17 mouse cellular contexts compared by ENCODE assay signal in genomic region chr2:9757770-9758420, GRCm38 (mm10).
A peak's percentile ranks its signal among the peaks of the same experiment; 100 is the strongest.
DNase-seq lines count a peak whose midpoint lies in the region; ATAC-seq and TF ChIP-seq lines count a peak whose summit lies in the region.
"Had no signal": no experiment of that assay in that cellular context is flagged by ENCODE, and none has a peak within 500 bp of the region (broad histone marks: within the 10 kb centered on the region; RNA-seq: fewer than 3 reads in every experiment).

No protein-coding gene starts in this region.

- H3K79me3 ChIP-seq in C2C12 (ENCODE audit: low read depth), result no peaks in the 10 kb centered on the region

- H3K79me2 ChIP-seq in C2C12 (ENCODE audit: control insufficient read depth, insufficient read depth), result no peaks in the 10 kb centered on the region

- 69% methylated on average over 5 of the region's 5 CpGs for WGBS in hindbrain, postnatal 0 days
- 87% methylated on average over 5 of the region's 5 CpGs for WGBS in hindbrain, embryonic 10.5 days
- WGBS in kidney, adult 2 months, result 61% methylated on average over 5 of the region's 5 CpGs

- no peak for TF ChIP-seq POLR2A in kidney, adult 2 months (IDR thresholded peaks at IDR 0.05; ENCODE audit: low read depth, low read length)

- no peaks in the 10 kb centered on the region for H3K36me3 ChIP-seq in hindbrain, postnatal 0 days (ENCODE audit: insufficient read depth, low read length)
- H3K36me3 ChIP-seq in hindbrain, embryonic 10.5 days, result no peaks in the 10 kb centered on the region
- no peaks in the 10 kb centered on the region for H3K36me3 ChIP-seq in C2C12 (ENCODE audit: control insufficient read depth, insufficient read depth)
- H3K36me3 ChIP-seq in kidney, adult 2 months (ENCODE audit: control insufficient read depth, insufficient read depth, low read length), result no peaks in the 10 kb centered on the region
- H3K36me3 ChIP-seq: heart, embryonic 12.5 days; hindbrain, embryonic 13.5 days; liver, embryonic 15.5 days had no signal

- no peaks in the 10 kb centered on the region for H3K9me3 ChIP-seq in hindbrain, postnatal 0 days (ENCODE audit: low read length)
- no peaks in the 10 kb centered on the region for H3K9me3 ChIP-seq in hindbrain, embryonic 10.5 days
- H3K9me3 ChIP-seq: heart, embryonic 12.5 days; hindbrain, embryonic 13.5 days; liver, embryonic 15.5 days had no signal

- no peak overlapping the region for H3K9ac ChIP-seq in hindbrain, postnatal 0 days (replicated peaks; ENCODE audit: low read length)
- H3K9ac ChIP-seq: heart, embryonic 12.5 days; hindbrain, embryonic 13.5 days; liver, embryonic 15.5 days had no signal

- no peaks in the 10 kb centered on the region for H3K4me1 ChIP-seq in hindbrain, postnatal 0 days (ENCODE audit: insufficient read depth, low read length)
- H3K4me1 ChIP-seq in hindbrain, embryonic 10.5 days (replicated peaks), result peaks cover 4% of the 10 kb centered on the region
- H3K4me1 ChIP-seq in kidney, adult 2 months (ENCODE audit: control insufficient read depth, insufficient read depth, low read length), result no peaks in the 10 kb centered on the region
- H3K4me1 ChIP-seq: heart, embryonic 12.5 days; hindbrain, embryonic 13.5 days; liver, embryonic 15.5 days had no signal

- DNase-seq in hindbrain, postnatal 0 days (ENCODE audit: low spot score), result peak; percentile 5
- DNase-seq in hindbrain, embryonic 10.5 days (ENCODE audit: low spot score), result no peak
- DNase-seq in 3134 (ENCODE audit: extremely low read depth, insufficient read length, low spot score), result peak; percentile 24
- no peak for DNase-seq in kidney, adult 2 months
- DNase-seq in layer of hippocampus, adult 18-20 months (ENCODE audit: low spot score in 2 of 2), result no peak
- DNase-seq: cerebellum, adult 11 months; gastrocnemius, adult 2 months; heart, adult 11 months; heart, postnatal 14 days; right cerebral cortex, adult 18-20 months had no signal

- H3K27me3 ChIP-seq in hindbrain, postnatal 0 days (ENCODE audit: insufficient read depth, low read length), result no peaks in the 10 kb centered on the region
- H3K27me3 ChIP-seq in hindbrain, embryonic 10.5 days (ENCODE audit: insufficient read depth, poor library complexity, severe bottlenecking), result no peaks in the 10 kb centered on the region
- H3K27me3 ChIP-seq in C2C12 (ENCODE audit: control insufficient read depth, insufficient read depth, insufficient read length), result no peaks in the 10 kb centered on the region
- H3K27me3 ChIP-seq in kidney, adult 2 months (replicated peaks; ENCODE audit: control insufficient read depth, insufficient read depth, low read length), result no peaks in the 10 kb centered on the region
- H3K27me3 ChIP-seq: heart, embryonic 12.5 days; hindbrain, embryonic 13.5 days; liver, embryonic 15.5 days had no signal

- no peak overlapping the region for H3ac ChIP-seq in C2C12 (ENCODE audit: control insufficient read depth, insufficient read length, low read depth)

- no peak for TF ChIP-seq CTCF in hindbrain, postnatal 0 days (IDR thresholded peaks at IDR 0.05; ENCODE audit: low read depth)
- no peak for TF ChIP-seq CTCF in C2C12 (IDR thresholded peaks at IDR 0.05; ENCODE audit: control insufficient read depth, insufficient read depth, insufficient read length)
- no peak for TF ChIP-seq CTCF in kidney, adult 2 months (conservative IDR thresholded peaks at IDR 0.05; ENCODE audit: insufficient read depth, insufficient read length, low read depth, low read length)

- peak; percentile 29; the same call in 1 of the 2 replicates for ATAC-seq in hindbrain, postnatal 0 days
- ATAC-seq in granulocyte monocyte progenitor cell, adult 5-6 weeks (replicated peaks; ENCODE audit: poor library complexity, severe bottlenecking), result peak; percentile 79
- ATAC-seq: CD4-positive, CD25-positive, alpha-beta regulatory T cell, adult 4 months; lung, postnatal 0 days had no signal

- no peak overlapping the region for H3K27ac ChIP-seq in hindbrain, postnatal 0 days
- no peak overlapping the region for H3K27ac ChIP-seq in hindbrain, embryonic 10.5 days
- H3K27ac ChIP-seq in kidney, adult 2 months (ENCODE audit: insufficient read depth, low read depth, low read length), result no peak overlapping the region
- H3K27ac ChIP-seq: gastrocnemius, adult 2 months; hindbrain, embryonic 13.5 days; liver, embryonic 15.5 days had no signal

- no peak overlapping the region for H3K4me3 ChIP-seq in hindbrain, postnatal 0 days (ENCODE audit: low read length)
- H3K4me3 ChIP-seq in hindbrain, embryonic 10.5 days, result no peak overlapping the region
- H3K4me3 ChIP-seq in C2C12 (ENCODE audit: insufficient read depth, poor library complexity, severe bottlenecking), result no peak overlapping the region
- H3K4me3 ChIP-seq in kidney, adult 2 months (ENCODE audit: insufficient read depth, low read depth, low read length), result no peak overlapping the region
- H3K4me3 ChIP-seq: gastrocnemius, adult 2 months; heart, embryonic 12.5 days; hindbrain, embryonic 13.5 days; liver, embryonic 15.5 days had no signal

- H3K4me2 ChIP-seq in hindbrain, postnatal 0 days (ENCODE audit: low read depth, low read length), result no peak overlapping the region
- H3K4me2 ChIP-seq: heart, embryonic 12.5 days; hindbrain, embryonic 13.5 days; liver, embryonic 15.5 days had no signal

TF ChIP-seq in C2C12, 6 proteins besides CTCF, POLR2A, EP300 and RAD21:
- TF ChIP-seq MYOD1 (IDR thresholded peaks at IDR 0.05; ENCODE audit: control insufficient read depth, insufficient read length, low read depth) (peak; percentile 93), CEBPB (IDR thresholded peaks at IDR 0.05; ENCODE audit: low read depth) (no peak), MAX (IDR thresholded peaks at IDR 0.05) (no peak), MYOG (IDR thresholded peaks at IDR 0.05; ENCODE audit: control insufficient read depth, extremely low read depth, insufficient read length) (no peak), FOSL1 (IDR thresholded peaks at IDR 0.05; ENCODE audit: insufficient read depth, low read length, poor library complexity, severe bottlenecking) (peak; percentile 2)

Comparison
In these comparisons a context has a peak if more than half of its experiments do, and no peak if none do; other contexts are left out.
1. DNase-seq: peak in hindbrain, postnatal 0 days (single experiment) and 3134 (single experiment); none in hindbrain, embryonic 10.5 days (single experiment), kidney, adult 2 months (single experiment) and layer of hippocampus, adult 18-20 months (0 of 2).